Mouse (Mus musculus): Measurements from ENCODE around the gene Tecr. TPM values are rescaled to one million over a fixed set of nuclear protein-coding genes. Genes with fewer than 3 reads are reported as not detected.

Tecr gene
- polyA plus RNA-seq, 1 experiment from 2014 or later = 613 TPM

DNA sequence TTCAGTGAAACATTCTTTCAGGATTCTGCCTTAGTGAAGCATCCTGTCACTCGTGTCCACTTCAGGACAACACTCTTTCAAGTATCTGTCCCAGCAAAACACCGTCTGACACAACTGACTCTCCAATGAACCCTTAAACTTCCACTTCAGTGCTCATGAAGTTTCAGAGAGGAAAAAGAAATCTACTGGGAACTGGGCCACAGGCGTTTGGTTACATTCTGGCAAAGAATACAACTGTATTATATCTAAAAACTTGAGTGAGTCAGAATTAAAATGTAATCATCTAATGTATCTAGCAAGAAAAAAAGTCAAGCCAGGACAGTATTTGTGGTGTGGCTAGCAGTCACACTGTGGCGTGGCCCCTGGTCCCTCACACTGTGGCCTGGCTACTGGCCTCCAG lies 31.1 kb upstream of the Tecr start:
- Histone ChIP-seq H3K27me3 (peaks cover 3% of the 10 kb centered on the region; the same call in 1 of the 2 replicates), H3K9me3 (replicated peaks) (no peaks in the 10 kb centered on the region; the same call in 1 of the 2 replicates), H3K4me2 (no peak overlapping the region), H3K4me3 (no peak overlapping the region), H3K9ac (no peak overlapping the region), H3K4me1 (no peaks in the 10 kb centered on the region), H3K27ac (no peak overlapping the region), H3K36me3 (ENCODE audit: poor library complexity, severe bottlenecking) (no peaks in the 10 kb centered on the region)
- no peak for ATAC-seq
- WGBS = 71% methylated on average over 4 of the region's 4 CpGs

DNA sequence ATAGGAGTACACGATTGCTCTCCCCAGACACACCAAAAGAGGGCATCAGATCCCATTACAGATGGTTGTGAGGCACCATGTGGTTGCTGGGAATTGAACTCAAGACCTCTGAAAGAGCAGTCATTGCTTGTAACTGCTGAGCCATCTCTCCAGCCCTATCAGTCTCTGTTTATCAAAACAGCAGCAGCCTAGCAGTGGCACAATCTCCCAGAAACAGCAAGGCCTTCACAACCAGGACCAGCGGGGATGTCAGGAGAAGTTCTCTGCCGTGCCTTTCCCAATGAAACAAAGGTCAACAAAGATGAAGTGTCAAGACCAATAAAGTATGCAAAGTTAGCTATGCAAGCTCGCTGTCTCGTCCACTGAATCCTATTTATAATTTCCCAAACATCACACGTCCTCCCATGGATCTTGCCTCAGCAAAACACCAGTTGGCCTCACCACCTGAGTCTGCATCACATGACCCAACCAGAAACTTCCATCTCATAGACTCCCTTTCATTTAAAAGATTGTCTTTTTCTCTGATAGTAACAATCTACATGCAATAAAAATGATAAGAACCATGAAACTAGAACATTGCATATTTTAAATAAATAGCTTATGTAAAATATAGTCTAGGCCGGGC lies 24.4 kb upstream of the Tecr start:
- ATAC-seq = no peak
- WGBS = 87% methylated on average over 7 of the region's 7 CpGs

DNA sequence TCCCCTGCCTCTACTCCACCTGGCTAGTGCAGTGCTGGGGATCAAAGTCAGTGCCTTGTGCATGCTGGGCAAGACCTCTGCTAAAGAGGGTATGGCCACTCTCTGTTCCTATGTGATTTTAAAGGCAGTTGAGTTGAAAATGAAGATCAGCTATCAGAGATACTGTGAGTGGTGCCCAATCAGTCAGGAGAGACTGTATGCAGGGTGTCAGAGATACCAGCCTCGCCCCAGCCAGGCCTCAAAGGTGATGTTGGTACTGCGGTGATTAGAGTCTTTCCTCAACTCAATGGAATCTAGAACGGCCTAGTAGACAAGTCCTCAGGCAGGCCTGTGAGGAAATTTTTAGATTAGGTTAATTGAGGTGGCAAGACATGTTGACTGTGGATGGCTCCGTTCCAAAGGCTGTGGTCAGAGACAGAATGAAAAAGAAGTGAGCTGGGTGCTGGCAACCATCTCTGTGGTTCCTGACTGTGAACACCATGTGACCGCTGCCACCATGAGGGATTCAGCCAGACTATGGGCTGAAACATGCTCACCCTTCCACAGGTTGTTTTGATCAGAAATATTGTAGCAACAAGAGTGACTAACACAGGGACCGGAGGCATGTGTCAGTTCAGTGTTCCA lies 18.0 kb upstream of the Tecr start:
- ATAC-seq = no peak
- no peaks in the 10 kb centered on the region for H3K4me1 ChIP-seq
- no peak overlapping the region for H3K27ac ChIP-seq
- H3K4me2 ChIP-seq = no peak overlapping the region
- no peaks in the 10 kb centered on the region for H3K9me3 ChIP-seq (replicated peaks)
- H3K4me3 ChIP-seq = no peak overlapping the region
- H3K27me3 ChIP-seq = no peaks in the 10 kb centered on the region
- H3K9ac ChIP-seq = no peak overlapping the region
- H3K36me3 ChIP-seq (ENCODE audit: poor library complexity, severe bottlenecking) = no peaks in the 10 kb centered on the region
- WGBS = 88% methylated on average over 6 of the region's 6 CpGs

More for the DNA sequence above, 24.4 kb upstream of the Tecr start:
- Histone ChIP-seq H3K4me2 (no peak overlapping the region), H3K27me3 (no peaks in the 10 kb centered on the region), H3K27ac (no peak overlapping the region), H3K9me3 (replicated peaks) (no peaks in the 10 kb centered on the region; the same call in 1 of the 2 replicates), H3K9ac (no peak overlapping the region), H3K4me3 (no peak overlapping the region), H3K36me3 (ENCODE audit: poor library complexity, severe bottlenecking) (no peaks in the 10 kb centered on the region), H3K4me1 (no peaks in the 10 kb centered on the region)

DNA sequence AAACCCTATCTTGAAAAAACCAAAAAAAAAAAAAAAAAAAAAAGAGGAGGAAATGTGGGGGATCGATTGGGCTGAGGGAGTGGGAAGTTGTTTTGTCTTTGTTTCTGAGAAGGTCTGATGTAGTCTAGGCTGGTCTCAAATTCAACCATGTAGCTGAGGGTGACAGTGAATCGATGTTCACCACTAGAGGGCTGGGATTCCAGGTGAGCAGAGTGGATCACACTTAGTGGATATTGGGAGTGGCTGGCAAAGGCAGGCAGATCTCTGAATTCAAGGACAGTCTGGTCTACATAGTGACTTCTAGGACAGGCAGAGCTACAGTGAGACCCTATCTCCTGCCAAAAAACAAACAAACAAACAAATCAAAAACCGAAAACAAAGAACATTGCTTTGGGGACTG lies 17.0 kb upstream of the Tecr start:
- 50% methylated on average over 3 of the region's 3 CpGs for WGBS
- Histone ChIP-seq H3K36me3 (ENCODE audit: poor library complexity, severe bottlenecking) (no peaks in the 10 kb centered on the region), H3K27ac (no peak overlapping the region), H3K9me3 (replicated peaks) (no peaks in the 10 kb centered on the region), H3K4me2 (no peak overlapping the region), H3K27me3 (no peaks in the 10 kb centered on the region), H3K4me3 (no peak overlapping the region), H3K4me1 (no peaks in the 10 kb centered on the region), H3K9ac (no peak overlapping the region)
- ATAC-seq = no peak

DNA sequence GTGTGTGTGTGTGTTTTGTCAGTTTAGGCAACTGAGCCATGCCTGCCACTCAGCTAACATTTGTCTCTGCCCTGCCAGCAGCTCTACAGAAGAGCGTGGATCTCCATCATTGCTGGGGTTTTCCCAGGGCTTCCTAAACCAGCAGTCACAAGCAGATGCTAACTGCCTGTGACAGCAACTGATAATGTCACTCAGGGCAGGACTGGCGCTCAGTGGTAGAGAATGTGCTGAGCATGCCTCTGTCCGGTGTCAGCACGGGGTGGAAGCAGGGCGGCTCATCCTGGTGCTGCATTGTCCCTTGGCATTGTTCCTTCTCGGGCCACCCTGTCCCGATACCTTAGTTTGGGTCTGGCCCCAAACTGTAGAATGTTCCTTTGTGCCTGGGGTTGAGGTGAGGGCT lies 15.8 kb upstream of the Tecr start:
- H3K9ac ChIP-seq = no peak overlapping the region
- H3K4me1 ChIP-seq = no peaks in the 10 kb centered on the region
- no peak overlapping the region for H3K4me3 ChIP-seq
- no peaks in the 10 kb centered on the region for H3K27me3 ChIP-seq
- no peak overlapping the region for H3K27ac ChIP-seq
- no peak overlapping the region for H3K4me2 ChIP-seq
- no peaks in the 10 kb centered on the region for H3K36me3 ChIP-seq (ENCODE audit: poor library complexity, severe bottlenecking)
- WGBS = 91% methylated on average over 7 of the region's 7 CpGs
- H3K9me3 ChIP-seq (replicated peaks) = no peaks in the 10 kb centered on the region
- no peak for ATAC-seq

DNA sequence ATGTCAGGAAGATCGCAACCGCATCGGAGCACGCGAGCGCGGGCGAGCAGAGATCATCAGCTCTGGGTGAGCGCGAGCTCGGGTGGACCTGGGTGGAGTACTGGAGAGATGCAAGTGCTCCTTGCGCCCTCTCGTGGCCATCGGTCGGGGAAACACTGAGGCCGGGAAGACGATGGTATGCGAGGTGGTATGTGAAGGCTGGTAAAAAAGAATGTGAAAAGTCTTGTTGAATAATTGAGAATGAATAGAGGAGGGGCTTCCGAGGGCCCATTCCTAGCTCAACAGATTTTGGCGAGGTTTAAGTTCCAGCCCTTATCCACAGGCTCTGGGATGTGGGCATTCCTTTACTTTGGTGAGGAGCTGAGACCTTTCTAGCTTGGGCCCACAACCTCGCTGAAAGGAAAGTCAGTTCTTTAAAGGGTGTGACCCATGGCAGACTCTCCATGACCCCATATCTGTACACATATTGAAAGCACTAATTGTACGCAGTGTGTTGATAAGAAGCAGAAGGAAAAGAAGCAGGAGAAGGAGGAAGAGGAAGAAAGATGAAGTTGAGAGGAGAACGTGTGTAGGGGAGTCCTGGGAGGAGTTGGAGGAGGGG lies 14.7 kb upstream of the Tecr start:
- peak overlapping the region; percentile 71 for H3K4me2 ChIP-seq
- peak overlapping the region; percentile 34 for H3K4me3 ChIP-seq
- ATAC-seq = peak; percentile 95
- H3K4me1 ChIP-seq = no peaks in the 10 kb centered on the region
- H3K9ac ChIP-seq = peak overlapping the region; percentile 63
- no peaks in the 10 kb centered on the region for H3K36me3 ChIP-seq (ENCODE audit: poor library complexity, severe bottlenecking)
- no peaks in the 10 kb centered on the region for H3K9me3 ChIP-seq (replicated peaks)
- whole genome bisulfite sequencing = 10% methylated on average over 23 of the region's 23 CpGs
- no peaks in the 10 kb centered on the region for H3K27me3 ChIP-seq
- H3K27ac ChIP-seq = no peak overlapping the region

DNA sequence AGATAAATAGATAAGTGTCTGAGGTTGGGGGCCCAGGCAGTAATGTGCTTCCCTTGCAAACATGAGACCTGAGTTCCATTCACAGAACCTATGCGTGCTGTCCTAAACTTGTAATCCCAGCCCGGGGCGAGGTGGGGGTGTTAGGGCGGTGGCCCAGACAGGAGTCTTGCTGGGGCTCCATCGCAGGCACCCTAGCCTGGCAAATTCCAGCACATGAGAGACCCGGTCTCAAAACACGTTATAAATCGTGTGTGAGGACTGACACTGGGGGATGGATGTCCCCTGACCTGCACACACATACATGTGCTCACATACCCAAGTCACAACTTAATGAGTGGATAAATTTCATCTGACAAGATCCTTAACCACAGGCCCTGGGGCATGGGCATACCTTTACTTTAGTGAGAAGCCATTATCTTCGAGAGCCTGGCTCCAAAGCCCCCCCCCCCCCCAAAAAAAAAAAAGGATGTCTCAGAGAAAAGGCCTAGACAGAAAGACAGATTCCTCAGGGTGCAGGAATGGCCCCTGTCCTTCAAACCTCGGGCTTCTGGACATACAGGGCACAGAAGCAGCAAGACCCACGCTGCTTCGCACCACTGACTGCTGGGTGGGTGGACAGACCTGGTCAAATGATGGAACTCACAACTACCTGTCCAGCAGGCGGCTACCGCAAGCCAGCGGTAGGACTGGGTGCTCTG lies 14.1 kb upstream of the Tecr start:
- WGBS = 56% methylated on average over 15 of the region's 15 CpGs
- no peak overlapping the region for H3K27ac ChIP-seq
- ATAC-seq = peak; percentile 49; the same call in 1 of the 2 replicates

DNA sequence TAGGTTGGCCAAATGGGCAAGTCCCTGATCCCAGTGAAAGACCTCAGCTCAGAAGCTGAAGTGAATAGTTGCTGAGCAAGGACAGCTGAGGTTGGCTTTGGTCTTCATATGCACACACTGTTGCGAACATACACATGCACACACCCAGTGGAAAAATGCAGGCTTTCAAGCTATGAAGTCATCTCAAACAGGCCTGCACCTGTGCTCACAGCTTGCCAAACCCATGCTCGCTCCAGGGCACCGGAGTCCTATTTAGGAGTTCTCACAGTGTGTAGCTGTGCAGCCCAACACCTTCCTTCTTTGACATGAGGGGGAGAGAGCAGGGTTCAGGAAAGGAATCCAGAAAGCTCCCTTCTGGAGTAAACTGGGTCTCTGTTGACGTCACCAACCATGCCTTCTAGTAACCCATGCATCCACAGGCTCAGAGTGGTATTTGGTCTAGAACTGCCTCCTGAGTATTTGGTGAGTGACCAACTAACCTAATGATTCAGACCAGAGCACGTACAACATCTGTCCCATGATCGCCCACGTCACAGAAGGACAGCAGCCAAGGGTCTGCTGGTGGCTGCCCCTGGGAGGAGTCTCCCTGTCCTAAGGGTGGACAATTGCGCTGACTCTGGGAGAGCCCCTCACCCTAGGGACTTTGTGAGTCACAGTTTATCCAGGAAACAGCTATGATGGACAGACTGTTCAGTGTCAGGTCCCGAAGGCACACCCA lies 12.0 kb upstream of the Tecr start:
- no peak overlapping the region for H3K4me3 ChIP-seq
- ATAC-seq = no peak
- no peak overlapping the region for H3K9ac ChIP-seq
- H3K9me3 ChIP-seq (replicated peaks) = no peaks in the 10 kb centered on the region
- H3K36me3 ChIP-seq (ENCODE audit: poor library complexity, severe bottlenecking) = no peaks in the 10 kb centered on the region
- no peaks in the 10 kb centered on the region for H3K27me3 ChIP-seq
- no peak overlapping the region for H3K4me2 ChIP-seq
- H3K4me1 ChIP-seq = no peaks in the 10 kb centered on the region
- H3K27ac ChIP-seq = no peak overlapping the region
- WGBS = 92% methylated on average over 9 of the region's 9 CpGs

More for the DNA sequence above, 14.1 kb upstream of the Tecr start:
- Histone ChIP-seq H3K9me3 (replicated peaks) (no peaks in the 10 kb centered on the region), H3K9ac (peak overlapping the region; percentile 63), H3K27me3 (no peaks in the 10 kb centered on the region), H3K4me2 (peak overlapping the region; percentile 71), H3K36me3 (ENCODE audit: poor library complexity, severe bottlenecking) (no peaks in the 10 kb centered on the region), H3K4me1 (no peaks in the 10 kb centered on the region), H3K4me3 (peak overlapping the region; percentile 34)

DNA sequence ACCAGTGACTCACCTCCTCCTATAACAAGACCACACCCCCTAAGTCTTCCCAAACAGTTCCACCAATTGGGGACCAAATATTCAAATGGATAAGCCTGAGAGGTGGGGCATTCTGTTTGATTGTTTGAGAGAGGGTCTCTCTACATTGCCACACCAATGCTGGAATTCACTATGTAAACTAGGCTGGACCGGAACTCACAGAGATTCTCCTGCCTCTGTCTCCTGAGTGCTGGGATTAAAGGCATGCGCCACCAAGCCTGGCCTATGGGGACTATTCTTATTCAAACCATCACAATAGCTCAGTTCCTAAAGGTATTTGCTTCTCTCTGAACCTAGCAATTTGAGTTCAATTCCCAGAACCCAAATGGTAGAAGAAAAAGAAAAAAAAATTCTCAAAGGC lies 10.8 kb upstream of the Tecr start:
- Histone ChIP-seq H3K4me1 (no peaks in the 10 kb centered on the region), H3K9me3 (replicated peaks) (no peaks in the 10 kb centered on the region), H3K27me3 (no peaks in the 10 kb centered on the region), H3K36me3 (ENCODE audit: poor library complexity, severe bottlenecking) (peaks cover 9% of the 10 kb centered on the region), H3K27ac (no peak overlapping the region), H3K4me3 (no peak overlapping the region), H3K4me2 (no peak overlapping the region), H3K9ac (no peak overlapping the region)
- WGBS = 94% methylated on average over 2 of the region's 2 CpGs
- ATAC-seq = no peak

DNA sequence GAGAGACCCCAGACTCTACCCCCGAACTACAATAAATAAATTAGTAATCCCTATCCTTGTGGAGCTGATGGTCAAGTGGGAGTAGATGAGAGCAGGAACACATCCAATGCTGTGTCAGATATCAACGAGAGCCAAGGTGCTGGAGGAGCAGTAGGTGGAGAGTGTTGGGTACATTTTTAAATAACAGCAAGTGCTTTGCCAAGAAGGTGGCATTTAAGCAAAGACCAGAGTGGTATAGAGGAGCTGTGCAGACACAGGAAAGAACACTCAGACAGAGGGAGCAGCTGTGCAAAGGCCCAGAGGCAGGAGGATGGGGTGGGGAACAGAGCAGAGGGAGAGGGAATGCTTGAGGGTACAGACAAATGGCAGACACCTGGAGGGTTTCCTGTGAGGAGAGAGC lies 9.3 kb upstream of the Tecr start:
- Histone ChIP-seq H3K4me1 (no peaks in the 10 kb centered on the region), H3K9ac (no peak overlapping the region), H3K27ac (no peak overlapping the region), H3K4me2 (no peak overlapping the region), H3K36me3 (ENCODE audit: poor library complexity, severe bottlenecking) (peaks cover 23% of the 10 kb centered on the region), H3K27me3 (no peaks in the 10 kb centered on the region), H3K4me3 (no peak overlapping the region), H3K9me3 (replicated peaks) (no peaks in the 10 kb centered on the region)
- 87% methylated on average over 2 of the region's 2 CpGs for WGBS
- no peak for ATAC-seq

DNA sequence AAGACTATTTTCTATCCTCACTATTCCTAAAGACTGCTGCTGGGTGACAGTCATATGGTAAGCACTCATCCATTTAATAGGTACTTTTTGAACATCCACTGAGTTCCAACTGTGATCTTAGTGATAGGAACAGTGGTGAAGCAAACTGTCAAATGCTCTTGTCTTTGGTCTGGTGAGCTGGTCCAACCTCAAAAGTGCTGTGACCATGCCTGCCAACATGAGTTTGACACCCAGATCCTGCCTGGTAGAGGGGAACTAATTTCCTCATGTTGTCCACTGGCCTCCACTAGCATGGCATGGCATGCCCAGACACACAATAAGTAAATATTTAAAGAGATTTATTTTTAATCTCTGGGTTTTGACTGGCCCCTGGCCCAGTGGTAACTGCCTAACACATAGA lies 8.9 kb upstream of the Tecr start:
- no peak overlapping the region for H3K9ac ChIP-seq
- no peaks in the 10 kb centered on the region for H3K27me3 ChIP-seq

DNA sequence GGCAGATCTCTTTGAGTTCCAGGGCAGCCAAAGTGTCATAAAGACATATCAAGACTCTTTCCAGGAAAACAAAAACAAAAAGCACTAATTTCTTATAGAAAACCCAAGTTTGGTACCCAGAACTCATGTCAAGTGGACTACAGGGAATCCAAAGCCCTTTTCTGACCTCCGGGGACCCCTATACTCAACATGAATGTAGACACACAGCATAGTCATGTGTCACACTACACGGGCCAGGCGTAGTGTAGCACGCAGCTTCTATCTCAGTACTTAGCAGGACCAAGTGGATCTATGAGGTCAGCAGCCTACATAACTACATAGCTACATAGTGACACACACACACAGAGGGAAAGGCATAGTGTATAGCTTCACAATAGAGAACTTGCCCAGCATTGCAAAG lies 5.9 kb upstream of the Tecr start:
- Histone ChIP-seq H3K4me1 (peaks cover 17% of the 10 kb centered on the region), H3K27ac (no peak overlapping the region), H3K9me3 (replicated peaks) (no peaks in the 10 kb centered on the region), H3K9ac (no peak overlapping the region), H3K27me3 (no peaks in the 10 kb centered on the region), H3K4me3 (no peak overlapping the region), H3K36me3 (ENCODE audit: poor library complexity, severe bottlenecking) (peaks cover 47% of the 10 kb centered on the region), H3K4me2 (no peak overlapping the region)
- ATAC-seq = no peak
- WGBS = 95% methylated on average over 4 of the region's 4 CpGs

More for the DNA sequence above, 8.9 kb upstream of the Tecr start:
- Histone ChIP-seq H3K4me2 (no peak overlapping the region), H3K4me3 (no peak overlapping the region), H3K4me1 (peaks cover 4% of the 10 kb centered on the region; the same call in 1 of the 2 replicates), H3K36me3 (ENCODE audit: poor library complexity, severe bottlenecking) (peaks cover 28% of the 10 kb centered on the region), H3K9me3 (replicated peaks) (no peaks in the 10 kb centered on the region), H3K27ac (no peak overlapping the region)
- no peak for ATAC-seq

Measured in forebrain, embryonic 13.5 days (tissue).